Comparison of ENCODE assay signal across 19 mouse cellular contexts in the genomic region with DNA sequence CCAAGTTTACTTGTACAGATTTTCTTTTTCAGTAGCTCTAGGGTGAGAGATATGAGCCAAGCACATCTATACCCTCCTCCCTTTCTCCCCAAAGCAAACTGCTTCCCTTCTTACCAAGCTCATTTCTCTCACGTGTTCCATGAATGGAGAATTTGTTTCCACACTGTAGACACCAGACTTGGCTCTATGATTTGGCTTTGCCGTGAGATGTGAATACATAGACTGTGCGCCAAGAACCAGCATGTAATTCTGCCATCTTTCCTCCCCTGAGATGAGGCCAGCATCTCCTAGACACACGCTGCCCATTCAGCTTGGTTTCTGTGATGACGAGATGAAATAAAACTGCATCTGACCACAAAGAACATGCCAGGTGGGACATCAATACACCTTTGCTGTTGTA. TPM values are rescaled to one million over a fixed set of nuclear protein-coding genes. Genes with fewer than 3 reads are reported as not detected.
DNase-seq lines count a peak whose midpoint lies in the region; ATAC-seq lines count a peak whose summit lies in the region.
"Had no signal": no experiment of that assay in that cellular context is flagged by ENCODE, and none has a peak within 500 bp of the region (broad histone marks: within the 10 kb centered on the region; RNA-seq: fewer than 3 reads in every experiment).

No protein-coding gene starts in this region.

- WGBS in forebrain, embryonic 13.5 days, result 86% methylated on average over 5 of the region's 5 CpGs
- 93% methylated on average over 5 of the region's 5 CpGs for WGBS in forebrain, embryonic 11.5 days
- WGBS in forebrain, embryonic 16.5 days, result 70% methylated on average over 5 of the region's 5 CpGs

- H3K9me3 ChIP-seq in forebrain, embryonic 13.5 days (replicated peaks), result no peaks in the 10 kb centered on the region
- no peaks in the 10 kb centered on the region for H3K9me3 ChIP-seq in forebrain, embryonic 11.5 days (ENCODE audit: control insufficient read depth, low read length)
- no peaks in the 10 kb centered on the region for H3K9me3 ChIP-seq in forebrain, embryonic 16.5 days (ENCODE audit: control insufficient read depth, low read length)
- H3K9me3 ChIP-seq: embryonic facial prominence, embryonic 15.5 days; heart, embryonic 12.5 days; intestine, embryonic 15.5 days had no signal

- no peak overlapping the region for H3K9ac ChIP-seq in forebrain, embryonic 13.5 days
- H3K9ac ChIP-seq in forebrain, embryonic 11.5 days (ENCODE audit: low read length), result no peak overlapping the region
- H3K9ac ChIP-seq in forebrain, embryonic 16.5 days (replicated peaks; ENCODE audit: low read depth, low read length), result no peak overlapping the region
- H3K9ac ChIP-seq: embryonic facial prominence, embryonic 15.5 days; heart, embryonic 12.5 days; intestine, embryonic 15.5 days had no signal

- 0 out of 2 replicates have a peak, but pooled peaks have one; percentile 24 for ATAC-seq in forebrain, embryonic 13.5 days
- ATAC-seq in forebrain, embryonic 11.5 days (replicated peaks; ENCODE audit: low FRiP score), result no peak
- ATAC-seq in forebrain, embryonic 16.5 days, result peak; percentile 45; the same call in 1 of the 2 replicates
- ATAC-seq: intestine, embryonic 15.5 days had no signal

- DNase-seq in forebrain, embryonic 11.5 days (ENCODE audit: low spot score), result no peak
- peak; percentile 57 for DNase-seq in left cerebral cortex, postnatal 4 days
- DNase-seq in left cerebral cortex, postnatal 25 days (ENCODE audit: low spot score in 2 of 2), result no peak
- DNase-seq in brain, adult 2 months (ENCODE audit: low read depth, low spot score), result peak; percentile 15
- no peak for DNase-seq in embryo, embryonic 11 days
- DNase-seq: adrenal gland, adult 8-10 months; adrenal gland, postnatal 36 days; cerebellum, adult 18-20 months; gastrocnemius, adult 2 months; gastrocnemius, postnatal 25 days; heart, postnatal 36 days; kidney, adult 18-20 months had no signal

- intact Hi-C loops in left cerebral cortex, postnatal 4 days (cut with DNase I), result no loop called here
- intact Hi-C loops in left cerebral cortex, postnatal 25 days (cut with DNase I), result no loop called here

- no peaks in the 10 kb centered on the region for H3K4me1 ChIP-seq in forebrain, embryonic 13.5 days
- no peaks in the 10 kb centered on the region for H3K4me1 ChIP-seq in forebrain, embryonic 11.5 days (replicated peaks; ENCODE audit: control insufficient read depth, insufficient read depth, low read length)
- H3K4me1 ChIP-seq in forebrain, embryonic 16.5 days (replicated peaks; ENCODE audit: control insufficient read depth, insufficient read depth, low read length), result no peaks in the 10 kb centered on the region
- H3K4me1 ChIP-seq: embryonic facial prominence, embryonic 15.5 days; heart, embryonic 12.5 days; intestine, embryonic 15.5 days had no signal

- no peak overlapping the region for H3K4me2 ChIP-seq in forebrain, embryonic 13.5 days
- H3K4me2 ChIP-seq in forebrain, embryonic 11.5 days (ENCODE audit: low read depth, low read length, severe bottlenecking), result no peak overlapping the region
- no peak overlapping the region for H3K4me2 ChIP-seq in forebrain, embryonic 16.5 days (ENCODE audit: low read length)
- H3K4me2 ChIP-seq: embryonic facial prominence, embryonic 15.5 days; heart, embryonic 12.5 days; intestine, embryonic 15.5 days had no signal

- H3K27me3 ChIP-seq in forebrain, embryonic 13.5 days, result no peaks in the 10 kb centered on the region
- H3K27me3 ChIP-seq in forebrain, embryonic 11.5 days (ENCODE audit: control insufficient read depth, insufficient read depth, low read length), result no peaks in the 10 kb centered on the region
- no peaks in the 10 kb centered on the region for H3K27me3 ChIP-seq in forebrain, embryonic 16.5 days (replicated peaks; ENCODE audit: control insufficient read depth, insufficient read depth, low read length)
- H3K27me3 ChIP-seq: embryonic facial prominence, embryonic 15.5 days; heart, embryonic 12.5 days; intestine, embryonic 15.5 days had no signal

- H3K4me3 ChIP-seq in forebrain, embryonic 13.5 days, result no peak overlapping the region
- no peak overlapping the region for H3K4me3 ChIP-seq in forebrain, embryonic 11.5 days (ENCODE audit: low read depth, low read length)
- no peak overlapping the region for H3K4me3 ChIP-seq in forebrain, embryonic 16.5 days (replicated peaks; ENCODE audit: low read length)
- H3K4me3 ChIP-seq: embryonic facial prominence, embryonic 15.5 days; erythroblast, embryonic 14.5 days; gastrocnemius, adult 2 months; heart, embryonic 12.5 days; intestine, embryonic 15.5 days had no signal

- no peak overlapping the region for H3K27ac ChIP-seq in forebrain, embryonic 13.5 days
- no peak overlapping the region for H3K27ac ChIP-seq in forebrain, embryonic 11.5 days (ENCODE audit: low read depth, low read length)
- H3K27ac ChIP-seq in forebrain, embryonic 16.5 days (ENCODE audit: low read length), result no peak overlapping the region
- H3K27ac ChIP-seq: embryonic facial prominence, embryonic 15.5 days; gastrocnemius, adult 2 months; intestine, embryonic 15.5 days had no signal

- no peaks in the 10 kb centered on the region for H3K36me3 ChIP-seq in forebrain, embryonic 13.5 days (ENCODE audit: poor library complexity, severe bottlenecking)
- H3K36me3 ChIP-seq in forebrain, embryonic 11.5 days (ENCODE audit: control insufficient read depth, insufficient read depth, low read length), result no peaks in the 10 kb centered on the region
- no peaks in the 10 kb centered on the region for H3K36me3 ChIP-seq in forebrain, embryonic 16.5 days (ENCODE audit: control insufficient read depth, insufficient read depth)
- H3K36me3 ChIP-seq: embryonic facial prominence, embryonic 15.5 days; heart, embryonic 12.5 days; intestine, embryonic 15.5 days had no signal

RNA-seq across cellular contexts. Expression of gene Minar1, which starts 44.5 kb away (rescaled TPM):
- 0.19 and 0.34 TPM in 2 replicates for polyA plus RNA-seq in forebrain, embryonic 13.5 days (2015; fragmentation: Nextera tagmentation; extraction: Ambion mirVana)
- 0.15 TPM in 1 of 2 replicates, not detected in the other for polyA plus RNA-seq in forebrain, embryonic 11.5 days (2014; fragmentation: Nextera tagmentation; extraction: Ambion mirVana)
- total RNA-seq in left cerebral cortex, postnatal 4 days (2021), result 10 to 100 TPM; 22.6 to 26.9 TPM
- total RNA-seq in left cerebral cortex, postnatal 25 days (2021), result 1 to 10 TPM; 5.1 to 6.5 TPM
- polyA plus RNA-seq in forebrain, embryonic 16.5 days (2015; fragmentation: Nextera tagmentation; extraction: Ambion mirVana), result 1.9 and 2.1 TPM in 2 replicates
- total RNA-seq: gastrocnemius, postnatal 25 days; granulocyte monocyte progenitor cell, adult 5-6 weeks had no signal
- polyA plus RNA-seq: erythroblast, embryonic 14.5 days had no signal

Comparison
In these comparisons a context has a peak if more than half of its experiments do, and no peak if none do; other contexts are left out.
1. DNase-seq: peak in left cerebral cortex, postnatal 4 days (single experiment) and brain, adult 2 months (single experiment); none in forebrain, embryonic 11.5 days (single experiment), left cerebral cortex, postnatal 25 days (0 of 2) and embryo, embryonic 11 days (single experiment).